Mouse (Mus musculus) embryo, embryonic 10 days (tissue): ENCODE results near the gene Krtap5-3.
"Not testable (repeated sequence)": the region's sequence is repeated elsewhere in the genome, so short reads cannot be mapped to it uniquely, and the experiment has no call there.

Source experiments
- DNase-seq: peaks from one replicate; pipeline ENCODE4 v3.0.0-alpha.2; 2015; ENCODE audit warnings: low spot score

The Krtap5-3 gene

DNA sequence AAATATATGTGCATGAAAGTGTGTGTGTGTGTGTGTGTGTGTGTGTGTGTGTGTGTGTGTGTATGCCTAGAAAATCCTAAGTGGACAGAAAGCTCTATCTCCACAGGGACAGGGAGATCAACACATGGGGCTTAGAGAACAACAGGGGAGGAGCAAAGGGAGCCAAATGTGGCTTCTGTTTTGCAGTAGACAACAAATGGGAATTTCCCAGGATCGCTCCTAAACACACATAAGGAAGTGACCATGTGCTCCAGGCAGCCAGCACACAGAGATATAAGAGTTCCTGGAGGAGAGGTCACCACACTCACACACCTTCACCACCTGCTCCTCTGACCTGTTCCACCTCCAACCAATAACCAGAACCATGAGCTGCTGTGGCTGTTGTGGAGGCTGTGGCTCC is at the start of gene Krtap5-3:
TSS of gene Krtap5-3 (plus strand) at position 301 of the 400 bp plus-strand sequence.
- DNase-seq = no peak

DNA sequence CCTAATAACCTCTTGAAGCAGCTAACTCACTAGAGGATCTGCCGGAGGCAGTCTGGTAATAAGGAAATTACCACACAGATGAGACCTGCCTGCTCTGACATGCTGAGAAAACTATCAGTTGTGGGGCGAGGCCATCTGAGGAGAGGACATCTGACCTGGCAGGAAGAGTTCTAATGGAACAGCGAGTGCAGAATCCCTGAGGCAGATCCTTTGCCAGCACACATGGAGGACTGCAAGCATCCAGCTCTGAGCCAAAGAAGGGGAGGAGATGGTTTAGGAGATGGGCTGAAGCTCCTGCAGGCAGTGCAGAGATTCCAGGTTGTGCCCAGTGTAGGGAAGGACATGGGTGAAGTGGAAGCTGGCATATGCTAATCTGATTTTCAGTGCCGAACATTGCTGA is 49.0 kb upstream of the Krtap5-3 start:
- DNase-seq = no peak

DNA sequence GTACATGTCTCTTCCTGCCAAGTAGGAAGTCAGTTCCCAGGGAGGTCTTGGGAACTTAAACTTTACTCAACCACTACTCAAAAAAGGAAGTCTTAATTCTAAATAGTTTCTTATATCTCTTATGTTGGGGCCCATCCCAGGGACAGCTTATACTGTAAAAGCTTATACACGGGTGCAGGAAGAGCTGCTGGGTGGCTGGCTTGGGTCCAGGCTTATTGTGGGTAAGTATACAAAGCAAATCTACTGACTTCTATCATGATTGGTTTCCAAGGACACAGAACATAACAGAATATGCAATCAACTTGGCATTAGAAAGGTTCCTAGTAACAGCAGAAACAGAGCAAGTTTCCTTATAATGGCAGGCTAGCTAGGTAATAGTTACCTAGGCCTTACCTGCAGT is 45.9 kb upstream of the Krtap5-3 start:
- DNase-seq = no peak

DNA sequence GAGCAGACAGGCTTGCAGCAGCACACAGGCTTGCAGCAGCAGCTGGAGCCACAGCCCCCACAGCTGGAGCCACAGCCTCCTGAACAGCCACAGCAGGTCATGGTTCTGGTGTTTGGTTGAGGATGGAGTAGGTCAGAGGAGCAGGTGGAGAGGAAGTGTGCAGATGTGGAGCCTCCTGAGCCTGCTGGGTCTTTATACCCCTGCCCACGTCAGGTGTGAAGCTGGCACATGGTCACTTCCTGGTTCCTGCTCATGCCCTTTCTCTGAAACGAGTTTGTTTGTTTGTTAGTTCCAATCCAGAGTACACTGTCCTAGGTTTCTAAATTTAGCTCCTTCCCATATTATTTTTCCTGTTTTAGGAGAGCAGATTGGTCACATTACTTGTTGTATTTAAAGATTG is 44.2 kb upstream of the Krtap5-3 start, which contains the start of gene Gm29735:
TSS of gene Gm29735 (minus strand) at position 101 of the 400 bp plus-strand sequence.
- not testable (repeated sequence) for DNase-seq

DNA sequence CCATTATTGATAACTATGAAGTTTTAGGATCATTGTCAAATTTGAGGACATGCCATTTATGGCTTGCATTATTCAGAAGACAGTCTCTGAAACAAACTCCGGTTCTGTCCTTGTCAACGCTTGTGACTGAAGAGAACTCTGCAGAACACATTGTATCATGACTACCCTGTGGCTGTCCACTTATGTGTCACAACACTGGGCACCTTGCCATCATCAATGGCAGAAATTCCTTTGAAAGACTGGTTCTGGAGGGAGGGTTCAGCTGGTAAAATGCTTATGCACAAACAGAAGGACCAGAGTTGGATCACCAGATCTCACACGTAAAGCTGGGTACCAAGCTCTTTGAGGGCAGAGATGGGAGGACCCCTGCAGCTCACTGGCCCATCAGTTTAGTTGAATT is 41.8 kb upstream of the Krtap5-3 start:
- DNase-seq = no peak

DNA sequence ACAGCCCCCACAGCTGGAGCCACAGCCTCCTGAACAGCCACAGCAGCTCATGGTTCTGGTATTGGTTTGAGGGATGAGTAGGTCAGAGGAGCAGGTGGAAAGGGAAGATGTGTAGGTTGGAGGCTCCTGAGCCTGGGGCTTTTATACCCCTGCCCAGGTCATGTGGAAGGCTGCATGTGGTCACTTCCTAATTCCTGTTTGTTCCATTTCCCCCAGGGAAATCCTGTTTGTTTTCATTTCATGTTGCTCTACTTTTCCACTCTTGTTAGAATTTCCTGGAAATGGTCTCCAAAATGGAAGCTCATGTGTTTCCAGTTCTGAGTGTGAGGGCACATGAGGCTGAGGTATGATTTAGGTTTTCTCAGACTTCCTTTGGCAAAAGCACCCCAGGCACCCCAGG is 35.5 kb upstream of the Krtap5-3 start, which contains the start of gene Gm4553:
TSS of gene Gm4553 (minus strand) at position 101 of the 400 bp plus-strand sequence.
- DNase-seq = not testable (repeated sequence)

DNA sequence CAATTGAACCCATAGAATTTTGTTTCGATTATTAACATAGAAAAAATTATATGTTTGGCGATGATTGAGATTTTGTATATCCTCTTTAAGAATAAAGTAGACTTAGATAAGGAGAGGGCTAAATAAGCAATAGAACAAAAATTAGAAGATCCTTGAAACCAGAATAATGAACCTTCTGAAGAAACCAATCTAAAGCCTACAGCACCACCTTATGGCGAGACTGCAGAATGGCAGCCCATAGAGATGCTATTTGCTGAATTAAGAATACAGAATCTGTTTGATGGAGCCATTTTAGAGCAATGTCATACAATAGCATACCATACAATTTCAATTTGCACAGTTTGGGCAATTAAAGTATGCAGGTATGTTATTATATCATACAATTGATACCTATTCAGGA is 31.3 kb upstream of the Krtap5-3 start:
- DNase-seq = peak; percentile 74

DNA sequence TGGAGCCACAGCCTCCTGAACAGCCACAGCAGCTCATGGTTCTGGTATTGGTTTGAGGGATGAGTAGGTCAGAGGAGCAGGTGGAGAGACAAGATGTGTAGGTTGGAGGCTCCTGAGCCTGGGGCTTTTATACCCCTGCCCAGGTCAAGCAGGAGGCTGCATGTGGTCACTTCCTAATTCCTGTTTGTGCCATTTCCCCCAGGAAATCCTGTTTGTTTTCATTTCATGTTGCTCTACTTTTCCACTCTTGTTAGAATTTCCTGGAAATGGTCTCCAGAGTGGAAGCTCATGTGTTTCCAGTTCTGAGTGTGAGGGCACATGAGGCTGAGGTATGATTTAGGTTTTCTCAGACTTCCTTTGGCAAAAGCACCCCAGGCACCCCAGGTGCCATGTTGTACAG is 25.3 kb upstream of the Krtap5-3 start, which contains the start of gene Krtap5-2:
TSS of gene Krtap5-2 (minus strand) at position 101 of the 400 bp plus-strand sequence.
- not testable (repeated sequence) for DNase-seq

DNA sequence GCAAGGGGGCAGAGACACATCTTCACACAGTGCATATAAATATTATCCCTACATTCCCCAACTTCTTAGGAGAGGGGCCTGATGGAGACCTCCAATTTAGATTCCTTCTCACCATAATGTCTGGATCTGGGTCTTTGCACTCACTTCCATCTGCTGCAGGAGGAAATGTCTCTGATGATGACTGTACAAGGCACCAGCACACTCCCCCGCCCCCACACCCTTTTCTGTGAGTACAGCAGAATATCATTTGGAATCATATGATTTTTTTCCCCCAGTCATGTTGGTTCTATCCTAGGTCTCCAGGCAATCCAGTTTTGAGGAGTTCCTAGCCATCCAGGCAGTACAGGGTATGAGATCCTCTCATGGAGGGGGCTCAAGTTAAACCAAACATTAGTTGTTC is 22.5 kb upstream of the Krtap5-3 start:
- DNase-seq = no peak

DNA sequence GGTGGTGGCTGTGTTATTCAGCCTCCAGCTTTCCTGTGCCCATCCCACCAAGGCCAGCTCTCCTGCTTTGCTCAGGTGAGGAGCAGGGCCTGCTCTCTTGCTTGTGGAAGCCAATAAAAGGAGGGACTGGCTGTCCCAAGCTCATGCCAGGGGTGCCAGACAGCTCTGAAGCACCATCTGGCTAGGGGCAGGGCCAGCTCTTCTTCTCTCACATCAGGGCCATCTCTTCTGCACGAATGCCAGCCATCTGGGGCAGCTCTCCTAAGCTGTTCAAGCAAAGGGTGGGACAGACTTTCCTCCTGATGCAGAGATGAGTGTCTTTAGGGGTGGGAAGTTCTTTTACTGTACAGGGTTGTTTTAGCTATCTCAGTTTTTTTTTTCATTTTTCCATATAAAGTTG is 20.1 kb upstream of the Krtap5-3 start:
- DNase-seq = no peak

DNA sequence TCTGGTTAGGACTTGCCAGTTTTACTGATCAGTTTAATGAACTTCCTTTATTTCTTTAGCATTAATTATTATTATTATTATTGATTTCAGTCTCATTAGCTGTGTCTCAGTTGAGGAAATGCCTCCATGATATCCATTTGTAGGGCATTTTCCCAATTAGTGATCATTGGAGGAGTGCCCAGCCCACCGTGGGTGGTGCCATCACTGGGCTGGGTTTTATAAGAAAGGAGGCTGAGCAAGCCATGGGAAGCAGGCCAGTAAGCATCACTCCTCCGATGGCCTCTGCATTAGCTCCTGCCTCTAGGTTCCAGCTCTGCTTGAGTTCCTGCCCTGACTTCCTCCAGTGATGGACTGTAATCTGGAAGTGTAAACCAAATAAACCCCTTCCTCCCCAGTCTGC is 13.0 kb upstream of the Krtap5-3 start:
- DNase-seq = no peak

DNA sequence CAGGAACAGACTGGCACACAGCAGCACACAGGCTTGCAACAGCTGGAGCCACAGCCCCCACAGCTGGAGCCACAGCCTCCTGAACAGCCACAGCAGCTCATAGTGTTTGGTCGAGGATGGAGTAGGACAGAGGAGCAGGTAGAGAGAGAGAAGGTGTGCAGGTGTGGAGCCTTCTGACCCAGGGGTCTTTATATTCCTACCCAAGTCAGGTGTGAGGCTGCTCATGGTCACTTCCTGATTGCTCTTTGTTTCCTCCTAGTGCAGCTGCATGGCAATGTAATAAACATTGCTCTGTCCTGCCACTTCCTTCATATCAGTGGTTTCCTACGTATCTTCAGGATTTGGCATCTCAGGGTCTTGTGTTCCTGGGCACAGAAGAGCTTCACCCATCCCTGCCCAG is 10.9 kb upstream of the Krtap5-3 start, which contains the start of gene Gm10153:
TSS of gene Gm10153 (minus strand) at position 101 of the 400 bp plus-strand sequence.
- no peak for DNase-seq

DNA sequence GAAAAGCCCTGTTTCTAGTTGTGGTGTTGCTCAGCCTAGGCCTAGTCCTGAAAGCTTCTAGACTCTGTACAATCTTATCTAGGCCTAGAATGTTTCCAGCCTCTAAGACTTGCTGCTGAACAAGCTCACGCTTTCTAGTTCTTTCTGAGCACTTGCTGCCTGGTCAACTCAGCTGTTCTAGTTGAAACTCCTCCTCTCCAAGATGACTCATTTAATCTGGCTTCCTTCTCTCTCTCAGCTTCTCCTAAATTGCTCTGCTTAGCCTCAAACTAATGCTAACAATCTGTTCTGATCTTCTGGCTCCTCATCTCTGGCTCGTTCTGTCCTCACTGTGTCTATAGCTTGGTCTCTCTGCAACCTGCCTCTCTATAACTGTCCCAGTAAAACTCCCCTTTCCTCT is 2.4 kb upstream of the Krtap5-3 start:
- no peak for DNase-seq

DNA sequence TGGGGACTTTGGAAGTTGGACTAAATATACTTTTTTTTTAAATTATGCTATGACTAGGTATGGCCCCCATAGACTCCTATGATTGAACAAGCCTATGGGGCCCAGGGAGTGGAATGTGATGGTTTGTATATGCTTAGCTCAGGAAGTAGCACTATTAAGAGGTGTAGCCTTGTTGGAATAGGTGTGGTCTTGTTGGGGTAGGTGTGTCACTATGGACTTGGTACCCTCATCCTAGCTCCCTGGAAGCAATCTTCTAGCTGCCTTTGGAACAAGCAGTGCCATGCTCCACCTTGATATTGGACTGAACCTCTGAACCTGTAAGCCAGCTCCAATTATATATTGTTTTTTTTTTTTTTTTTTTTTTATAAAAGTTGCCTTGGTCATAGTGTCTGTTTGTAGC is 4.3 kb downstream of the Krtap5-3 start:
- no peak for DNase-seq

DNA sequence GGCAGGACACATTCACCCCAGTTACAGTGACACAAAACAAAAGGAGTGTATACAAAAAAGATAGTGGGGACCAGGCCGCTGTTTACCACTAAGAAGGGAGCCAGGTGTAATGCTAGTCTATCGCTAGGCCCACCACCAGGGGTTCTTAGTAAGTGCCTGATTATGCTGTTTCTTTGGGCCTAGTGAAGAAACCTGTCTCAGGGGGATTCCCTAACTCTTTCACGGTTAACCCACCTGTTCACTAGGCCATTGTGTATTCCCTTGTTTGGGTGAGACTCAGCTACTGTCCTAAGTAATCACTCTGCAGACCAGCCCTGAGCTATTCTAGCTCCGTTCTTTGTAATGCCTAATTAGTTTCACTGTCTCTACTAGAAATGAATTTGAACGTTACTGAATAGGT is 5.7 kb downstream of the Krtap5-3 start:
- not testable (repeated sequence) for DNase-seq

DNA sequence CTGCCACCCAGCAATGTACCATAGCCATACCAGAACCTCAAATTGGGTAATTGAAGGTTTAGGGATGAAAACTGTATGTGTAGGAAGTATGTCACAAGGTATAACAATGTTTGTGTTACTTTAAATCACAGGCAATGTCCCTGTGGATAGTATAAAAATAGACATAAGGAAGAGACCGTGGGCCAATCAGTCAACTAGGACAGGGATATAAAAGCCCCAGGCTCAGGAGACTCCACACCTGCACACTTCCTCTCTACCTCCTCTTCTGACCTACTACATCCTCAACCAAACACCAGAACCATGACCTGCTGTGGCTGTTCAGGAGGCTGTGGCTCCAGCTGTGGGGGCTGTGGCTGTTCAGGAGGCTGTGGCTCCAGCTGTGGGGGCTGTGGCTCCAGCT is 10.4 kb downstream of the Krtap5-3 start, which contains the start of gene Gm7579:
TSS of gene Gm7579 (plus strand) at position 301 of the 400 bp plus-strand sequence.
- no peak for DNase-seq

DNA sequence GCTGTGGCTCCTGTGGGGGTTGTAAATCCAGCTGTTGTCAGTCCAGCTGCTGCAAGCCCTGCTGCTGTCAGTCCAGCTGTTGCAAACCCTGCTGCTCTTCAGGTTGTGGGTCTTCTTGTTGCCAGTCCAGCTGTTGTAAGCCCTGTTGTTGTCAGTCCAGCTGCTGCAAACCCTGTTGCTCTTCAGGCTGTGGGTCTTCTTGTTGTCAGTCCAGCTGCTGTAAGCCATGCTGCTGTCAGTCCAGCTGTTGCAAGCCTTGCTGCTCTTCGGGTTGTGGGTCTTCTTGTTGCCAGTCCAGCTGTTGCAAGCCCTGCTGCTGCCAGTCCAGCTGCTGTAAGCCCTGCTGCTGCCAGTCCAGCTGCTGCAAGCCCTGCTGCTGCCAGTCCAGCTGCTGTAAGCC is 11.0 kb downstream of the Krtap5-3 start:
- not testable (repeated sequence) for DNase-seq

DNA sequence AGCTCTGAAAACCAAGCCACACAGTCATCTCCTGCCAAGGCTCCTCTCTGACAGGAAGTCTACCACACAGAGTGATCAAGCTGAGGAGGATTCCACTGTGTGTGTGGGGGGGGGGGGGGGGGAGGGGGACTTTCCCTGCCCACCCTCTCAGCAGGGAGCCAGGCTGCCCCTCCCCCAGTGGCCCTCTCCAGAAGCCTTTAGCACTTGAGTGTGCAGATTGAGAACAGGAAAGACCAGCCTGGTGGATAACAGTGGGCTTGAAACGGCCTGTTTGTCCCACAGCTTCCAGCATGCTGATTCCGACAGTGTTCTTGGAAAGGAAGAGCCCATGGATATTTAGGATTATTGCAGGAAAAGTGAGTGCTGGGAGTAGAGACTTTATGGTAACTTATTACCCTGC is 23.4 kb downstream of the Krtap5-3 start:
- DNase-seq = peak; percentile 11

DNA sequence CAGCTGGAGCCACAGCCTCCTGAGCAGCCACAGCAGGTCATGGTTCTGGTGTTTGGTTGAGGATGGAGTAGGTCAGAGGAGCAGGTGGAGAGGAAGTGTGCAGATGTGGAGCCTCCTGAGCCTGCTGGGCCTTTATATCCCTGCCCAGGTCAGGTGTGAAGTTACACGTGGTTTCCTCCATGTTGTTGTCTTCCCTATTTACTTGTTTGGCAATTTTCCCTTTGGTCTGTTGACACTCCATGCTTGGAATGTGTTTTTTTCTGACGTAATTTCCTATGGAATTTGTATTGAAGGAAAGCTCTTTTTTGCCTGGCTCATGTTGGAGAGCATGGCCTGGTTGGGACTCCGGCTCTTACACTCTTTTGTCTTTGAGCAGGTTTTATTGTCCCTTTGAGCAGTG is 28.7 kb downstream of the Krtap5-3 start, which contains the start of gene Krtap5-5:
TSS of gene Krtap5-5 (minus strand) at position 101 of the 400 bp plus-strand sequence.
- not testable (repeated sequence) for DNase-seq

DNA sequence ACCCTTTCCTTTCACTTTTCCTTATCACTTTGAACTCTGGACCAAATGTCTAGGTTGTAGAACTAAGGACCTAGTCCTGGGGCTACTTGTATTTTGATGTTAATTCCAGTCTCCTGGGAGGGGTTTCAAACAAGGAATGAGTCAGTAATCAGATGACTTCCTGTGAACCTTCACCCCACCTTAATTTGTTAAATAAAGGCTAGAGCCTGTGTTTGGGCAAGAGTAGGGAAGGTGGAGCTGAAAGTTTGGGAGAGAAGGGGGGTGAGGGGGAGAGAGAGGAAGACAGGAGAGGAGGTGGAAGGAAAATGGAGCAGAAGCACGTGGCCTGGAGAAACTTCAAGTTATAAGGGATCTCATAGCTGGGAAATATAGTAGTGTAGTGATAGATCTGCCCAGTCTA is 30.4 kb downstream of the Krtap5-3 start:
- DNase-seq = no peak

DNA sequence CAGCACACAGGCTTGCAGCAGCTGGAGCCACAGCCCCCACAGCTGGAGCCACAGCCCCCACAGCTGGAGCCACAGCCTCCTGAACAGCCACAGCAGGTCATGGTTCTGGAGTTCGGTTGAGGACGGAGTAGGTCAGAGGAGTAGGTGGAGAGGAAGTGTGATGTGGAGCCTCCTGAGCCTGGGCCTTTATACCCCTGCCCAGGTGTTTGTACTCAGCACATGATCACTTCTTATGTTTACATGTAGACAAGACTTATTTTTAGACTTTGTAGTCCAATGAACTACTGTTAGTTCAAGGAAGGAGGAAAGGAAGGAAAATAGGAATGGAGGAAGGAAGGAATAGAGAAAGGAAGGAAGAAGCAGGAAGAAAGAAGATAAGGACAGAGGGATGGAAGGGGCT is 39.8 kb downstream of the Krtap5-3 start, which contains the start of gene Gm40460:
TSS of gene Gm40460 (minus strand) at position 101 of the 400 bp plus-strand sequence.
- no peak for DNase-seq

DNA sequence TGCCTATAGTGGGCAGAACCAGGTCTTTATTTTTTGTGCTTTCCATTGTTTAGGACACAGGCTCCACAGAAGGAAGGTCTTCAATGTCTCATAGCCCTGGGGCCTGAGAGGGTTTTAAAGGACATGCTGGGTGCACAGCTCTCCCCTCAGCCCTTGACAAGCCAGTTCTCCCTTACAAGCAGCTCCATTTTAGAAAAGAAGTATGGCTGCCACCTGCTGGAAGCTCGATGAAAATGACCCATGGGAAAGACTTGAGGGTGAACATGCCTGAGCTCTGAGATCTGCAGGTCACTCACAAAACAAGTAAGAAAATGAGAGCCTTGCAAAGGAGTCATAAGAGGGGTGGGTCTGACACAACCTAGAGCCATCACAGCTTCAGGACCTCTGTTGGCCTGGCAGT is 48.7 kb downstream of the Krtap5-3 start:
- peak; percentile 67 for DNase-seq
